Mouse (Mus musculus) MEL (cell line): ENCODE data around the gene Olfr393. TPM values are rescaled to one million over a fixed set of nuclear protein-coding genes. Genes with fewer than 3 reads are reported as not detected.

ENCODE experiments used
- polyA plus RNA-seq, 2 experiments: library from polyadenylated mRNA; stranded (reverse) in 1 of 2; unstranded in 1 of 2; fragments of >175 nt in 1 of 2; fragments of >200 nt in 1 of 2; gene quantifications; 2 replicates each; pipeline versions ENCODE4 v1.2.1 to v1.2.4; 2012; ENCODE audit warnings: low replicate concordance in 2 of 2, low read depth in 1 of 2; ENCODE audit not compliant: insufficient read length in 2 of 2, insufficient read depth in 1 of 2, missing spikeins in 1 of 2
- total RNA-seq: library from RNA; depleted of rRNA; stranded (reverse); fragments of 300-350 nt; gene quantifications from 2 replicates; pipeline ENCODE4 v1.2.3, GENCODE M21; 2012; rRNA removed

The Olfr393 gene
- total and polyA plus RNA-seq, 3 experiments = not detected

Other genes starting within 250 kb of the Olfr393 start
- gene Zfp735, start 162.7 kb downstream of the Olfr393 start, total RNA-seq = not detected in 2 replicates
- not detected for gene Zfp735, start 162.7 kb downstream of the Olfr393 start, polyA plus RNA-seq
- gene Olfr389, start 70.7 kb downstream of the Olfr393 start, total RNA-seq = not detected in 2 replicates
- gene Olfr389, start 70.7 kb downstream of the Olfr393 start, polyA plus RNA-seq = not detected
- gene Olfr390, start 68.5 kb downstream of the Olfr393 start, total RNA-seq = not detected in 2 replicates
- not detected for gene Olfr390, start 68.5 kb downstream of the Olfr393 start, polyA plus RNA-seq
- gene Olfr391-ps, start 48.4 kb downstream of the Olfr393 start, total RNA-seq = not detected in 2 replicates
- gene Olfr391-ps, start 48.4 kb downstream of the Olfr393 start, polyA plus RNA-seq = not detected
- not detected in 2 replicates for gene Olfr392, start 34.4 kb downstream of the Olfr393 start, total RNA-seq
- not detected for gene Olfr392, start 34.4 kb downstream of the Olfr393 start, polyA plus RNA-seq
- gene Olfr394, start 39.3 kb upstream of the Olfr393 start, total RNA-seq = not detected in 2 replicates
- gene Olfr394, start 39.3 kb upstream of the Olfr393 start, polyA plus RNA-seq = not detected
- not detected in 2 replicates for gene Olfr395, start 57.8 kb upstream of the Olfr393 start, total RNA-seq
- not detected for gene Olfr395, start 57.8 kb upstream of the Olfr393 start, polyA plus RNA-seq
- not detected in 2 replicates for gene Olfr23, start 85.2 kb upstream of the Olfr393 start, total RNA-seq
- gene Olfr23, start 85.2 kb upstream of the Olfr393 start, polyA plus RNA-seq = not detected
- not detected in 2 replicates for gene Olfr397, start 109.4 kb upstream of the Olfr393 start, total RNA-seq
- not detected for gene Olfr397, start 109.4 kb upstream of the Olfr393 start, polyA plus RNA-seq
- gene Olfr398, start 139.0 kb upstream of the Olfr393 start, total RNA-seq = not detected in 2 replicates
- gene Olfr398, start 139.0 kb upstream of the Olfr393 start, polyA plus RNA-seq = not detected
- not detected in 2 replicates for gene Olfr139, start 205.1 kb upstream of the Olfr393 start, total RNA-seq
- gene Olfr139, start 205.1 kb upstream of the Olfr393 start, polyA plus RNA-seq = not detected
- not detected in 2 replicates for gene Olfr399, start 205.2 kb upstream of the Olfr393 start, total RNA-seq
- not detected for gene Olfr399, start 205.2 kb upstream of the Olfr393 start, polyA plus RNA-seq
- gene Zfp616, start 218.5 kb upstream of the Olfr393 start, total RNA-seq = not detected in 2 replicates
- not detected for gene Zfp616, start 218.5 kb upstream of the Olfr393 start, polyA plus RNA-seq